Mouse (Mus musculus): ENCODE data around the gene Foxp4. TPM values are rescaled to one million over a fixed set of nuclear protein-coding genes. Genes with fewer than 3 reads are reported as not detected.

The Foxp4 gene
- total RNA-seq, 1 experiment from 2014 or later, result 9.1 TPM

DNA sequence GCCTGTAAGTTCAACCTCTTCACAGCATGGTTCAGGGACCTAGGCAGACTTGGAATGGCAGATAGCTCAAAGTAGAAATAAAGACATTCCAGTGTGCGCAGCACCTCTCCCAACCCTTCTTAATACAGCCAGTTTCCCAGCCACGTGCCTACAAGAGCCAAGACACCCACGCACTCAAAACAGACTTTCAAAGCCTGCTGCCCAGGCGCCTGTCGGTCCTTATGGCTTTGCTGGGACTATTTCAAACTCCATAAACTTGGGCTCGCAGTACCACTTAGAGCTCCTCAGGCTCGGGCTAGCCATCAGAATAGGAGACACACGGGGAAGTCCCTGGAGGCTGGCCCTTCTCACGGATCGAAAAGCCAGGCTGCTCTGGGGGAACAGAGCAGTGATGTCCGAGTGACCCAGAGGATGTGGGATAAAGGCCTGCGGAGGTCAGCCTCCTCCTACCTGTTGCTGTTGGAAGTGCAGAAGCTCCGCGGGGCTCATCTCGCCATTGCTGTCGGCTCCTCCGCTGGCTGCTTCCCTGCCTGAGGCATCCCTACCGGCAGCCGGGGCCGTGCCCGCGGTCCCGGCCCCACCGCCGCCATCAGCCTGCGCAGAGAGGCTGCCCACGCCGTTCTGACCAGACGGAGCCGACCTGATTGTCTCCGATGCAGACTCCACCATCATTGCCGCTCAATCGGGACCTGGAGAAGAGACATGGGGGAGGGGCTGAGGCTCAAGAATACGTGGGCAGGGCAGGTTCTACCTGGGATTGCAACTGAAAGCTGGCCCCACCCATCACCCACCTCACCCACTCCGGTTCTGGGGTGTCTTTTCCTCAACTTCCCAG lies 20.4 kb downstream of the Foxp4 start:
- no peak for ATAC-seq (replicated peaks; ENCODE audit: insufficient number of reproducible peaks, low FRiP score, low TSS enrichment, poor library complexity, severe bottlenecking)

- ATAC-seq (replicated peaks; ENCODE audit: insufficient number of reproducible peaks, low FRiP score, low TSS enrichment, poor library complexity, severe bottlenecking), result no peak
Measured at GRCm38 (mm10) chr17:47901782-47902181, 22.7 kb downstream of the Foxp4 start.

DNA sequence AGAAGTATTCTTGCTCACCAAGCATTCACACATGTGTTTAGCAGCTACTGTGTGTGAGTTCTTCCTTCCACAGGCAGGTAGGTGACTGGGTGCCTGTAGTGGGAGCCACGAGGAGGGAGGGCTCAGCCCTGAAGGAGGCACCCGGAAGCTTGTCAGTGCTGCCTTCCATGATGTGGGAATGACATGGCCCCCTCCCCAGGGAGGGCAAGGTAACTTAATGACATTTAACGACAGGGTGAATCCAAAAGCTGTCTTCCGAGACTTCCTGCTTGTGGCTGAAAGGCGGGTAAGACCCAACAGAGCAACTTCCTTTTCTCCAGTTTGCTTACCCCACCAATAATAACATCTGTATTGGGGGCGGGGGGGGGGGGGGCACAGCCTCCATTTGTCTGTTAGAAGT lies 23.7 kb downstream of the Foxp4 start:
- peak; percentile 42; the same call in 1 of the 2 replicates for ATAC-seq (replicated peaks; ENCODE audit: insufficient number of reproducible peaks, low FRiP score, low TSS enrichment, poor library complexity, severe bottlenecking)

DNA sequence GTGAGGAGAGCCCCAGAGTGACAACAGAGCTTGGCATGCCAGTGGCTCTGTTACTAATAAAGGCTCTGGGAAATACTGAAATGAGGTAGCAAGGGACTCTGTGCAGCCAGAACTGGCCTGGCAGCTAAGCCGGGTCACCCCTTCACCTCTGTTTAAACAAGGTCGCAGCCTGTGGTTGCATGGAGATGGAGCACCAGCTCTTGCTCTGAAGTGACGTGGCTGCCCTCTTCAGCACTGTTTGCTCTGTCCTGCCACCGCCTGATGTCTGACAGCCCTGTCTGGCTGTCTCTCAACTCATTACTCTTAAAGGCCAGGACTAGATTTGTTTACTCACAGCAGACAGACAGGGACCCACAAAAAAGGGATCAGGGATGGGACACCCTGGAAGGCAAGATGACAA lies 25.3 kb downstream of the Foxp4 start:
- ATAC-seq (replicated peaks; ENCODE audit: insufficient number of reproducible peaks, low FRiP score, low TSS enrichment, poor library complexity, severe bottlenecking), result no peak

DNA sequence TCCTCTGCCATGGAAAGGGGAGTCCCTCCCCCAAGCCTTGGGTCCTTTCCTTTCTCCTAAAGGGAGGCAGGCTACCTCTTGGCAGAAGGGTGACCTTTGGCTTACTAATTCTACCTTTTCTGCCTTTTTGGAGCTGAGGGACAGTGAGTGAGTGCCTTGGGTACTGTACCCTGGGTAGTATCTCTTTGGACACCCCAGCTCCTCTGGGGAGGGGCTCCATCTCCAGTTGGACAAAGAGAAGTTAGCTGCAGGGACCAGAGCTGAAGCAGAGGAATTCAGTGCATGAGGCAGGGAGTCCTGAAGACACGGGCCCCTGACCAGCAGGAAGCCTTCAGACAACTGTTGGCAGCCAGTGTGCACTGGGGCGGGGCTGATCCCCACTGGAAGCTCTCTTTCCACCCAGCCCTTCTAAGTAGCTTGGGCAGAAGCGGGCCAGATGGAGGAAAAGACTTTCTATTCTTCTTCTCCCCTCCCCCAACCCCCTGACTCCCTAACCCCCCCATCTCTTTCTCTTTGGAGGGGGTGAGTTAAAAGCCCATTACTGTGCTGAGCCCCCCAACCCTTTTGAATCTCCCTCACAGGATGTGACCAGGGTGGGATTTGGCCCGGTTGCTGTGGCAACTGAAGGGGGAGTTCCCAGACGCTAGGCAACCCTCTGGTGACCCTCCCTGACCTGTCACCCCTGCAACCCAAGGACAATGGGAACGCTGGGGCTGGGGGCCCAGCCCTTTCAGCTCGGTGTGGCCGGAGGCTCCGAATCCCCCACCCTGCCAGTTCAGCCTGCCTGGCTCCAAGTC lies 26.3 kb downstream of the Foxp4 start:
- ATAC-seq (replicated peaks; ENCODE audit: insufficient number of reproducible peaks, low FRiP score, low TSS enrichment, poor library complexity, severe bottlenecking), result no peak

DNA sequence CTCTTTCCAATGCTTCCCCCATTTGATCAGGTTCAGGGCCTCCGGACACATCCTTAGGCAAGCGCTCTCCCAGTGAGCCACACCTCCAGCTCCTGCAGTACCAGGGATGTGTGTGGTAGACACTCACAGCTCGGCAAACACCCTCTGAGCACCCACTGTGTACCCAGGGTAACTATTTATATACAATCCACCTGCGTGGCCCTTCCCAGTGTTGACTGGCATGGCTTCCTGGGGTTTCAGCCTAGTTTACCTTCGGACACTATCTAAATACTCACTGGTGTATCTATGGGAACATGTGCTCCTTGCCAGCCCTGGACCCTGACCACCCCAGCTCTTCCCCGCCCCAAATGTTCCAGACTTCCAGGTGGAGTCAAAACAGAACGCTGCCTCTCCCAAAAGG lies 34.7 kb downstream of the Foxp4 start:
- no peak for ATAC-seq (replicated peaks; ENCODE audit: insufficient number of reproducible peaks, low FRiP score, low TSS enrichment, poor library complexity, severe bottlenecking)

DNA sequence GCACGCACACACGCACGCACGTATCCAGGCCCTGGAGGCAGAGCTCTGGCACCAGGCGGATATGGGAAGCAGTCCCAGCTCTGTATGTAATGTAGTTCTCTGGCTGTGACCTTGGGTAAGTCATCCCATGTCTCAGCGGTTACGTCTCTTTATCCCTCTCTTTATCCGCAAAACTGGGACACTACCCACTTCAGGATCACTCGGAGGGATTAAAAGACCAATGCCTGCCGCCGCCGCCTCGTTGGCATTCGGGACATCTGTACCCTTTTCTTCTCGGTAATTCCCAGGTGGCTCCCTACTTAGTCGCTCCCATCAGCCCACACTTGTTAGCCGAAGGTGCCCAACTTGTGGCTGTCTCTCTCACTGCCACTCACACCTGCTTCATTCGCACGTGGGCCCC lies 35.2 kb downstream of the Foxp4 start:
- ATAC-seq (replicated peaks; ENCODE audit: insufficient number of reproducible peaks, low FRiP score, low TSS enrichment, poor library complexity, severe bottlenecking), result no peak

DNA sequence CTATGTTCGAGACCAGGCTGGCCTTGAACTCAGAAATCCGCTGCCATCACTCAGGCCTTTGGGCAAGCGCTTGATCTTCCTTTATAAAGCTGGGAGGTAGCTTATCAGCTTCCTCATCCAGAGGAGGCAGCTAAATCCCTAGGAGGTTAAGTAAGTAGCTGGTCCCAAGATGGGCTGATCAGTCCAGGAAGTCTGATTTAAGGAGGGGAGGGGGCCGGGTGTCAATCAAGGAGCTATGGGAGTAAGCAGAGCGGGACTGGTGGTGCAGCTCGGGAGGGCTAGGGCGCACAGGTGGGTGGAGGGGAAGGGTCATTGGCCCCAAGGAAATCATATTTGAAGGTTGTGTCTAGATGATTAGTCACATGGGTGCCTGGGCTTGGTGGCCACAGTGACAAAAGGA lies 35.8 kb downstream of the Foxp4 start:
- no peak for ATAC-seq (replicated peaks; ENCODE audit: insufficient number of reproducible peaks, low FRiP score, low TSS enrichment, poor library complexity, severe bottlenecking)

- no peak for ATAC-seq (replicated peaks; ENCODE audit: insufficient number of reproducible peaks, low FRiP score, low TSS enrichment, poor library complexity, severe bottlenecking)
Measured at GRCm38 (mm10) chr17:47888155-47888455, 36.3 kb downstream of the Foxp4 start.

GRCm38 (mm10) chr17:47887381-47888154 lies 36.9 kb downstream of the Foxp4 start:
- ATAC-seq (replicated peaks; ENCODE audit: insufficient number of reproducible peaks, low FRiP score, low TSS enrichment, poor library complexity, severe bottlenecking), result no peak

DNA sequence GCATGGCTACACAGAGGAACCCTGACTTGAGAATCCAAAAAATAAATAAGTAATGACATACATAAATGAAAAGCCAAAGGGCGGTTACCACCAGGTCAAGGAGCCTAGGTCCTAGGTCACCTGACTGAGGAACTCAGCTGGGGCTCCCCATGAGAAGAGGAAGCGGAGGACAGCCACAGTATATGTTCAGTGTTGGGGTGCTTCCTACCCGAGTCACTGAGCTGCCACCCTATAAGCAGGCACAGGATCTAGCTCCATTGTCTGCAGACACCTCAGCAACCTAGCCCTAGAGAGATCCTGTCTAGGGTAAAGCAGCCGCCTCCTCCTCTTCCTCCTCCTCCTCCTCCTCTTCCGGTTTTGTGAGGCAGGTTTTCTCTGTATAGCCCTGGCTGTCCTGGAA lies 41.3 kb downstream of the Foxp4 start:
- no peak for ATAC-seq (replicated peaks; ENCODE audit: insufficient number of reproducible peaks, low FRiP score, low TSS enrichment, poor library complexity, severe bottlenecking)

GRCm38 (mm10) chr17:47881330-47881729 lies 43.1 kb downstream of the Foxp4 start:
- no peak for ATAC-seq (replicated peaks; ENCODE audit: insufficient number of reproducible peaks, low FRiP score, low TSS enrichment, poor library complexity, severe bottlenecking)

- ATAC-seq (replicated peaks; ENCODE audit: insufficient number of reproducible peaks, low FRiP score, low TSS enrichment, poor library complexity, severe bottlenecking), result no peak
Measured at GRCm38 (mm10) chr17:47879207-47879606, 45.2 kb downstream of the Foxp4 start.

DNA sequence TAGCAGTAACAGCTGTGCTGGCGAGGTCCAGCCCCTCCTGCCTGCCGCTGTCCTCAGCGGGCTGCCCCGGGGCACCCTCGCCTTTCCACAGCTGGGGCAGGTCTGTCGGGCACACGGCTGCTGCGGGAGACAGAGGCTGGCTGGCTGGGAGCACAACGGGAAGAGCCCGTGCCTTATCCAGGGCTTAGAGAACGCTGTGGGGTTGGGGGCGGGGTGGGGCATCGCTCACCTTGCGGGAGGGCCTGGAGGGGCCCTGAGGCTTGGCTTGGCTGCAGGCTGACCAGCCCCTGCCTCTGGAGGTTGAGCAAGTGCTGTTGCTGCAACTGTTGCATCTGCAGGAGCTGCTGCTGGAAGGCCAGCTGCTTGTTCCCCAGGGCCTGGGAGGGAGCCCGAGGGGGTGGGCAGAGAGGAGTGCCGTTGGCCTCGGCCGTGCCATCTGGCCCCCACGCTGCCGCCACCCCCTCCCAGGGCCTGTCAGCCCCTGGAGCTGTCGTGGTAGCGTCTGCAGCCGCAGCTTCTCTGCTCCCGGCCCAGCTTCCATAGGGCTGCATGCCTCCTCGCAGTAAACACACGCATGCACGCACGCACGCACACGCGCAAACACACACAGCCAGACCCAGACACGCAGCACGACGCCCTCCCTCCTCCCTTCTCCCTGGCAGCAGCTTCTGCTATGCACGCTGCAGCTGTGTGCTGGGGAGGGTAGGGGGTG lies 45.9 kb downstream of the Foxp4 start:
- ATAC-seq (replicated peaks; ENCODE audit: insufficient number of reproducible peaks, low FRiP score, low TSS enrichment, poor library complexity, severe bottlenecking), result no peak

DNA sequence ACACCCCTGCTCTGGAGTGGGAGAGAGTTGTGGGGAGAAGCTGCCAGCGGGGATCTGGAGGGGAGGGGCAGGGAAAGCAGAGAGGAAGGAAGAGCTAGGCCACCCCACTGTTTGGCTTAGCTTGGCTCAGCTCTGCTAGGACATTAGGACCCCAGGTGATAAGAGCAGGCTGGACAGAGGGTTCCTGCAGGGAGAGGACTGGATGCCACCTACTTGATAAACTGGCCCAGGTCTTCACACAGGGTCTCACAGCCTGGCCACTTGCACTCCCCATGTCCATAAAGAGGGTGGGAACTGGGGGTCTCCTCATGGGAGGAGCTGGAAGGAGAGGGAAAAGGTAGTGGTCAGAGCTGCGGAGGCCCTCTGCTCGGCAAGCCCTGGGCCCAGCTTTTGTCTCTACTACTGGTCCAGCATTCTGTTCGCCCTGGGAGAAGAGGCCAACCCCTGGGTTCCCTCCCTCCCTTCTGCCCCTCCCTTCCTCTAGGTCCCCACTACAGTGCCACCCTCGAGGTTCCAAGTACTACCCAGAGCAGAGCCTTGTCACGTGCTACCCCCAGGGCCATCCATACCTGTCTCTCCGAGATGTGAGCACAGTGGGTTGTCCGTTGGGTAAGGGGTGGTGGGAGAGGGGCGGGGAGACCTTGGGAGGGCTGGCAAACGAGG lies 46.6 kb downstream of the Foxp4 start:
- ATAC-seq (replicated peaks; ENCODE audit: insufficient number of reproducible peaks, low FRiP score, low TSS enrichment, poor library complexity, severe bottlenecking), result no peak

DNA sequence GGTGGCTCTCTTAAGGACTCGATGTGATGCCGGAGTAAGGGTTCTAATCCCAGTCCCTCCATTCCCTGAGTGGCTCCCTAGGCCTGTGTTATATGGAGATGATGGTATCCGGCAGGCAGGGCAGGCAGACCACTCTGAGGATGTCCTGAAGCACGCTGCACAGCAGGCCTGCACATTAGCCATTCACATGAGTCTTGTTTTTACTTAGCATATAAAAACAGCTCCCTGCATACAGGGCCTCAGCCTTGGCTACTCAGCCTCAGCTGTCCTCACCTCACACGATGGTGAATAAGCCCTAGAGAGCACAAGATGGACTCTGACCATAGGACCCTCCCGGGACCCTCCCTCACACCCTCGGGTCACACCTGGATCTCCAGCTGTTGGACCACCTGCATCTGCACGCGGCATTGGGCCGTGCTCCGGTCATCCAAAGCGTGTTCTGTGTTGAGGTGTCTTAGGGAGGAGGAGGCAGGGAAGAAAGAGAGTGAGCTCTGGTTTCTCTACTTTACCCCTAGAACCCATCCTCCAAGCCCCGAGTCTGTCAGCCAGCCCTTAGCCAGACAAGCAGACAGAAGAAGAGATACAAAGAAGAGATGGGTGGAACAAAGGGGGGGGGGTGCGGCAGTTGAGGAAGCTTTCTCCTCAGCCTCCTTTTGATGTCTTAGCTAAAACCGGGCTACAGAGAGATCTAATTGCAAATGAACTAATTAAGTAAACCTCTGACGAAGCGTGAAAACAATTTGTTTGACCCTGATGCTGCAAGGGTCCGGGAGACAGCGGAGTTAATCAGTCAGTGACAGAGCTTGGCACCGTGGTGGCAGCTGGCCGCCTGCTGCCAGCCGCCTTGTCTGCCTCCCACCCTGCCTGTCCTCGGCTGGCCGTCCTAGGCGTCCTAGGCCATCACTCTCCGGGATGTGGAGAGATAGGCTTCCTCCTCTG lies 47.4 kb downstream of the Foxp4 start:
- ATAC-seq (replicated peaks; ENCODE audit: insufficient number of reproducible peaks, low FRiP score, low TSS enrichment, poor library complexity, severe bottlenecking), result no peak

DNA sequence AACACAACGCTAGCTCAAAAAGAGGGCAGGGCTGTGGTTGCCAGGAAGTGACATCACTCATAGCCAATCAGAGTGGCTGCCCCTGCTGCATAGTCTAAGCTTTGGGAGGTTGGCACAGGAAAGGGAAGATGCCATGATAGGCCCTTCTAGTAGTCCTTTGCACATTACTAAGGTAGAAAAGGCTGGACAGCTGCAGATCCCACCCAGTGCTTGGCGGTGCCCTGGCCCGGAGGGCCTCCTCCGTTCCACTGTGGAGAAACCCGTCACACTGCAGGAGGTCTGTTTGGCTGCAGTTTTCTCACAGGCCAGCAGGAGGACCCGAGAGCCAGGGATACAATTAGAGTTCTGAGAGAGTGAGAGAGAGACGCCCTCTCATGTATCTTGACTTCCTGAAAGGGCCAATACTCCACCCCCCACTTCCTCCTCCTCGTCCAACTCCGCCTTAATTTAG lies 51.1 kb downstream of the Foxp4 start:
- ATAC-seq (replicated peaks; ENCODE audit: insufficient number of reproducible peaks, low FRiP score, low TSS enrichment, poor library complexity, severe bottlenecking), result peak; percentile 86
